Mouse (Mus musculus): ENCODE measurements around the gene Nptn.

Nptn gene

GRCm38 (mm10) chr9:58691471-58691870 lies 109.4 kb downstream of the Nptn start:
- no peak for DNase-seq (ENCODE audit: low read depth)

GRCm38 (mm10) chr9:58698486-58698885 lies 116.4 kb downstream of the Nptn start:
- DNase-seq (ENCODE audit: low read depth): no peak

GRCm38 (mm10) chr9:58701751-58702150 lies 119.7 kb downstream of the Nptn start:
- no peak for DNase-seq (ENCODE audit: low read depth)

GRCm38 (mm10) chr9:58703766-58704165 lies 121.7 kb downstream of the Nptn start:
- DNase-seq (ENCODE audit: low read depth): no peak

- no peak for DNase-seq (ENCODE audit: low read depth)
These were observed 124.0 kb downstream of the Nptn start for GRCm38 (mm10) chr9:58706024-58706423.
